Mouse (Mus musculus) E14TG2a.4 (cell line): ENCODE measurements around the gene Ube2h.

ENCODE experiments used
- CTCF ChIP-seq: conservative IDR thresholded peaks from 2 replicates; pipeline ENCODE4 v1.5.1; 2014; ENCODE audit warnings: low read length
- NANOG ChIP-seq: IDR thresholded peaks from 2 replicates; pipeline ENCODE4 v1.6.1; 2014; ENCODE audit warnings: borderline replicate concordance, low read length, mixed read lengths
- POU5F1 ChIP-seq: IDR thresholded peaks from 2 replicates; pipeline ENCODE4 v1.6.1; 2014; ENCODE audit warnings: low read length, borderline replicate concordance

- TF ChIP-seq CTCF (no peak), NANOG (no peak), POU5F1 (no peak)
Observed at GRCm38 (mm10) chr6:30228353-30228752, 76.0 kb downstream of the Ube2h start.
